Mouse (Mus musculus) cerebellum, adult 2 months (tissue): ENCODE data around the gene Olfr807.

Experiments
- CTCF ChIP-seq: fragments of 200-500 bp; IDR thresholded peaks from 2 replicates; pipeline ENCODE4 v1.5.1; 2011; ENCODE audit warnings: low read depth, mild to moderate bottlenecking, control low read depth, low read length, moderate library complexity, borderline replicate concordance; ENCODE audit not compliant: insufficient read depth
- POLR2A ChIP-seq: fragments of 200-500 bp; IDR thresholded peaks from 2 replicates; pipeline ENCODE4 v1.6.1; 2011; ENCODE audit warnings: low read length, control low read depth, borderline replicate concordance; ENCODE audit not compliant: insufficient read depth

DNA sequence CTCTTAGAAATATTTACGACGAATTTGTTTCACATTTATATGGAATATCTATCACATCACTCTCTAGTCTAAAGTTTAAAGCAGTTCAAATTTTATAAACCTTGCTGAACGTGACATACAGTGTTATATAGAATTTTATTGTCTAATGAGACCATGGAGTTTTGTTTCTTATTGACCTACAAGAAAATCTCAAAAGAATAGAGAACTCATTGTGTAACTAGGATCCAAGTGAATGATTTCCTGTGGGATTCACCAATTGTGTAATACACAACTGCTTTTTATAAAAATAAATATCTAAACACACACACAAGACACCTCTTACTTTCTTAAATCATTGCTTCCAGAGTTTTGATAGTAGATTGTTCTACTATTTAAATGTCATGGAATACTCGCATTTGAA is 46.7 kb upstream of the Olfr807 start, which contains the start of gene Olfr811:
- TF ChIP-seq CTCF (no peak), POLR2A (no peak)
